Comparison of ENCODE assay signal across 8 mouse cellular contexts in genomic region chr8:45358132-45358918, GRCm38 (mm10). TPM values are rescaled to one million over a fixed set of nuclear protein-coding genes. Genes with fewer than 3 reads are reported as not detected.
DNase-seq lines count a peak whose midpoint lies in the region; ATAC-seq and TF ChIP-seq lines count a peak whose summit lies in the region.

No protein-coding gene starts in this region.

- peak; percentile 35 for DNase-seq in ZHBTc4 (ENCODE audit: low read depth, low spot score)
- peak; percentile 62 to 70 for DNase-seq in cerebellum, adult 2 months
- peak; percentile 83 for DNase-seq in forebrain, postnatal 0 days
- peak; percentile 51 for DNase-seq in heart, postnatal 4 days
- peak; percentile 46 to 58 for DNase-seq in layer of hippocampus, postnatal 10 days (ENCODE audit: low spot score in 2 of 2)
- DNase-seq in lung, postnatal 10 days: peak; percentile 65
- DNase-seq in right cerebral cortex, postnatal 14 days: peak; percentile 46

- TF ChIP-seq POLR2A in cerebellum, adult 2 months (IDR thresholded peaks at IDR 0.05; ENCODE audit: borderline replicate concordance, insufficient read depth, low read length): no peak

- H3K27ac ChIP-seq in cerebellum, adult 2 months (ENCODE audit: insufficient read depth, low read length): no peak overlapping the region
- H3K27ac ChIP-seq in forebrain, postnatal 0 days (ENCODE audit: low read depth, low read length): peak overlapping the region; percentile 72

- H3K4me3 ChIP-seq in cerebellum, adult 2 months (replicated peaks; ENCODE audit: insufficient read depth, low read depth, low read length): peak overlapping the region; percentile 58
- H3K4me3 ChIP-seq in forebrain, postnatal 0 days (ENCODE audit: low read depth, low read length): peak overlapping the region; percentile 62

- H3K9ac ChIP-seq in forebrain, postnatal 0 days: peak overlapping the region; percentile 87

- no peaks in the 10 kb centered on the region for H3K4me1 ChIP-seq in cerebellum, adult 2 months (ENCODE audit: control insufficient read depth, insufficient read depth, low read length)
- H3K4me1 ChIP-seq in forebrain, postnatal 0 days (ENCODE audit: insufficient read depth): no peaks in the 10 kb centered on the region

- WGBS in cerebellum, adult 2 months: 1% methylated on average over 49 of the region's 49 CpGs
- 2% methylated on average over 49 of the region's 49 CpGs for WGBS in forebrain, postnatal 0 days

- H3K9me3 ChIP-seq in forebrain, postnatal 0 days (ENCODE audit: low read length): no peaks in the 10 kb centered on the region

- no peak for TF ChIP-seq CTCF in cerebellum, adult 2 months (IDR thresholded peaks at IDR 0.05; ENCODE audit: borderline replicate concordance, insufficient read depth, low read depth, low read length)
- 0 out of 2 replicates have a peak, but pooled peaks have one; percentile 13 for TF ChIP-seq CTCF in forebrain, postnatal 0 days (IDR thresholded peaks at IDR 0.05; ENCODE audit: low read depth)

- H3K4me2 ChIP-seq in forebrain, postnatal 0 days (ENCODE audit: low read depth): peak overlapping the region; percentile 96

- ATAC-seq in forebrain, postnatal 0 days: peak; percentile 85
- ATAC-seq in megakaryocyte-erythroid progenitor cell, adult 5-6 weeks (replicated peaks; ENCODE audit: low FRiP score, low TSS enrichment, poor library complexity, severe bottlenecking): no peak

- no peaks in the 10 kb centered on the region for H3K27me3 ChIP-seq in cerebellum, adult 2 months (ENCODE audit: control insufficient read depth, insufficient read depth, low read length)
- H3K27me3 ChIP-seq in forebrain, postnatal 0 days (ENCODE audit: insufficient read depth, low read length): no peaks in the 10 kb centered on the region

- H3K36me3 ChIP-seq in forebrain, postnatal 0 days (ENCODE audit: insufficient read depth): no peaks in the 10 kb centered on the region

RNA-seq across cellular contexts. Expression of gene Fam149a, which starts 23.8 kb away (rescaled TPM):
- polyA plus RNA-seq in cerebellum, adult 2 months (2012; rRNA removed): 14.3 and 15.1 TPM in 2 replicates
- 22.6 and 27.3 TPM in 2 replicates for total RNA-seq in forebrain, postnatal 0 days (2014; rRNA removed)
- polyA plus RNA-seq in forebrain, postnatal 0 days (2015; fragmentation: Nextera tagmentation; extraction: Ambion mirVana): 10.8 and 15.0 TPM in 2 replicates
- total RNA-seq in heart, postnatal 4 days (2021): 1 to 10 TPM; 6.3 to 7.7 TPM
- total RNA-seq in layer of hippocampus, postnatal 10 days (2021): 10 to 100 TPM; 21.8 to 22.8 TPM
- not detected in 2 replicates for total RNA-seq in megakaryocyte-erythroid progenitor cell, adult 5-6 weeks (2014; fragmentation: Nextera tagmentation)
- total RNA-seq in megakaryocyte-erythroid progenitor cell, adult 5-6 weeks (2017): not detected in 2 replicates

RNA-seq across cellular contexts. Expression of gene Cyp4v3, which starts 25.3 kb away (rescaled TPM):
- polyA plus RNA-seq in cerebellum, adult 2 months (2012; rRNA removed): 4.8 and 5.4 TPM in 2 replicates
- total RNA-seq in forebrain, postnatal 0 days (2014; rRNA removed): 2.2 and 2.4 TPM in 2 replicates
- 1.8 and 2.1 TPM in 2 replicates for polyA plus RNA-seq in forebrain, postnatal 0 days (2015; fragmentation: Nextera tagmentation; extraction: Ambion mirVana)
- 1 to 10 TPM; 1.1 to 1.4 TPM for total RNA-seq in heart, postnatal 4 days (2021)
- 1 to 10 TPM; 4.9 to 5.4 TPM for total RNA-seq in layer of hippocampus, postnatal 10 days (2021)
- total RNA-seq in megakaryocyte-erythroid progenitor cell, adult 5-6 weeks (2014; fragmentation: Nextera tagmentation): 1.5 TPM in 1 of 2 replicates, not detected in the other
- 4.1 and 5.1 TPM in 2 replicates for total RNA-seq in megakaryocyte-erythroid progenitor cell, adult 5-6 weeks (2017)

RNA-seq across cellular contexts. Expression of gene Gm45753, which starts 50.1 kb away (rescaled TPM):
- not detected in 2 replicates for polyA plus RNA-seq in cerebellum, adult 2 months (2012; rRNA removed)
- total RNA-seq in forebrain, postnatal 0 days (2014; rRNA removed): not detected in 2 replicates
- polyA plus RNA-seq in forebrain, postnatal 0 days (2015; fragmentation: Nextera tagmentation; extraction: Ambion mirVana): 0.08 and 0.13 TPM in 2 replicates
- not detected for total RNA-seq in heart, postnatal 4 days (2021)
- not detected for total RNA-seq in layer of hippocampus, postnatal 10 days (2021)
- not detected in 2 replicates for total RNA-seq in megakaryocyte-erythroid progenitor cell, adult 5-6 weeks (2014; fragmentation: Nextera tagmentation)
- not detected in 2 replicates for total RNA-seq in megakaryocyte-erythroid progenitor cell, adult 5-6 weeks (2017)

RNA-seq across cellular contexts. Expression of gene Tlr3, which starts 52.6 kb away (rescaled TPM):
- 7.9 and 9.6 TPM in 2 replicates for polyA plus RNA-seq in cerebellum, adult 2 months (2012; rRNA removed)
- 0.95 and 1.3 TPM in 2 replicates for total RNA-seq in forebrain, postnatal 0 days (2014; rRNA removed)
- polyA plus RNA-seq in forebrain, postnatal 0 days (2015; fragmentation: Nextera tagmentation; extraction: Ambion mirVana): 1.1 and 1.3 TPM in 2 replicates
- total RNA-seq in heart, postnatal 4 days (2021): 1 to 10 TPM; 6.9 to 7.9 TPM
- total RNA-seq in layer of hippocampus, postnatal 10 days (2021): 1 to 10 TPM; 6.1 to 6.2 TPM
- total RNA-seq in megakaryocyte-erythroid progenitor cell, adult 5-6 weeks (2014; fragmentation: Nextera tagmentation): not detected in 2 replicates
- total RNA-seq in megakaryocyte-erythroid progenitor cell, adult 5-6 weeks (2017): 0.91 and 3.7 TPM in 2 replicates

Comparison
In these comparisons a context has a peak if more than half of its experiments do, and no peak if none do; other contexts are left out.
1. RNA of gene Fam149a, which starts 23.8 kb away (total RNA-seq): 22.6 to 27.3 TPM in forebrain, postnatal 0 days, 21.8 to 22.8 TPM in layer of hippocampus, postnatal 10 days and 6.3 to 7.7 TPM in heart, postnatal 4 days; not detected in megakaryocyte-erythroid progenitor cell, adult 5-6 weeks; every median in the first group is over 4 times any median in the second.
2. Peak in every context shown above with its lines, with median percentiles within 50 percentile points of each other: DNase-seq.